In genomic region chr9:31971801-31972628, GRCm38 (mm10) we compare ENCODE assay signal across 9 mouse cellular contexts. TPM values are rescaled to one million over a fixed set of nuclear protein-coding genes. Genes with fewer than 3 reads are reported as not detected.
DNase-seq lines count a peak whose midpoint lies in the region; ATAC-seq lines count a peak whose summit lies in the region.
"Had no signal": no experiment of that assay in that cellular context is flagged by ENCODE, and none has a peak within 500 bp of the region (broad histone marks: within the 10 kb centered on the region; RNA-seq: fewer than 3 reads in every experiment).

No protein-coding gene starts in this region.

- no peak overlapping the region for H3K27ac ChIP-seq in embryonic facial prominence, embryonic 12.5 days
- peak overlapping the region; percentile 74 to 85 for H3K27ac ChIP-seq in heart, embryonic 14.5 days (replicated peaks in 1 of 2; ENCODE audit: control insufficient read depth in 1 of 2, insufficient read depth in 1 of 2, low read depth in 2 of 2, low read length in 2 of 2)
- H3K27ac ChIP-seq in kidney, embryonic 16.5 days (ENCODE audit: low read length): no peak overlapping the region
- no peak overlapping the region for H3K27ac ChIP-seq in limb, embryonic 12.5 days
- peak overlapping the region; percentile 36 for H3K27ac ChIP-seq in midbrain, embryonic 15.5 days
- no peak overlapping the region for H3K27ac ChIP-seq in stomach, embryonic 16.5 days (ENCODE audit: low read length)
- H3K27ac ChIP-seq: limb, embryonic 15.5 days had no signal

- H3K4me3 ChIP-seq in embryonic facial prominence, embryonic 12.5 days: no peak overlapping the region
- no peak overlapping the region for H3K4me3 ChIP-seq in heart, embryonic 14.5 days (ENCODE audit: control insufficient read depth in 1 of 2, insufficient read depth in 1 of 2, low read depth in 1 of 2, low read length in 2 of 2)
- no peak overlapping the region for H3K4me3 ChIP-seq in kidney, embryonic 16.5 days (ENCODE audit: low read length)
- H3K4me3 ChIP-seq in limb, embryonic 12.5 days (replicated peaks): no peak overlapping the region
- no peak overlapping the region for H3K4me3 ChIP-seq in midbrain, embryonic 15.5 days
- H3K4me3 ChIP-seq in stomach, embryonic 16.5 days (replicated peaks; ENCODE audit: low read length): no peak overlapping the region
- H3K4me3 ChIP-seq: limb, embryonic 15.5 days had no signal

- no peak for ATAC-seq in cerebellum, adult (ENCODE audit: insufficient number of reproducible peaks, low FRiP score, low TSS enrichment)
- peak; percentile 72 for ATAC-seq in embryonic facial prominence, embryonic 12.5 days (ENCODE audit: insufficient number of reproducible peaks, insufficient read depth, low FRiP score, low TSS enrichment)
- ATAC-seq in heart, embryonic 14.5 days (ENCODE audit: insufficient number of reproducible peaks, insufficient read depth, low FRiP score, low read depth): peak; percentile 93
- ATAC-seq in kidney, embryonic 16.5 days (ENCODE audit: low FRiP score, low TSS enrichment): peak; percentile 90
- peak; percentile 76 for ATAC-seq in limb, embryonic 12.5 days (ENCODE audit: insufficient number of reproducible peaks, insufficient read depth, low FRiP score, low TSS enrichment, low read depth)
- ATAC-seq in midbrain, embryonic 15.5 days (replicated peaks): peak; percentile 97
- ATAC-seq in stomach, embryonic 16.5 days (ENCODE audit: insufficient read depth, low FRiP score): peak; percentile 85

- H3K27me3 ChIP-seq in embryonic facial prominence, embryonic 12.5 days: no peaks in the 10 kb centered on the region
- H3K27me3 ChIP-seq in heart, embryonic 14.5 days (ENCODE audit: control insufficient read depth, insufficient read depth, low read length): no peaks in the 10 kb centered on the region
- no peaks in the 10 kb centered on the region for H3K27me3 ChIP-seq in kidney, embryonic 16.5 days (ENCODE audit: insufficient read depth, low read length)
- no peaks in the 10 kb centered on the region for H3K27me3 ChIP-seq in limb, embryonic 12.5 days
- no peaks in the 10 kb centered on the region for H3K27me3 ChIP-seq in midbrain, embryonic 15.5 days (replicated peaks)
- H3K27me3 ChIP-seq in stomach, embryonic 16.5 days (ENCODE audit: control insufficient read depth, insufficient read depth, low read length): no peaks in the 10 kb centered on the region
- H3K27me3 ChIP-seq: limb, embryonic 15.5 days had no signal

- peak; percentile 29 for DNase-seq in cerebellum, adult 11 months

- H3K4me1 ChIP-seq in embryonic facial prominence, embryonic 12.5 days: no peaks in the 10 kb centered on the region; the same call in 1 of the 2 replicates
- peaks cover 6 to 17% of the 10 kb centered on the region in 2 experiments for H3K4me1 ChIP-seq in heart, embryonic 14.5 days (ENCODE audit: control insufficient read depth in 2 of 2, insufficient read depth in 2 of 2, low read length in 2 of 2)
- H3K4me1 ChIP-seq in kidney, embryonic 16.5 days (ENCODE audit: insufficient read depth, low read length): peaks cover 15% of the 10 kb centered on the region
- peaks cover 11% of the 10 kb centered on the region for H3K4me1 ChIP-seq in limb, embryonic 12.5 days (replicated peaks)
- H3K4me1 ChIP-seq in midbrain, embryonic 15.5 days: peaks cover 12% of the 10 kb centered on the region
- peaks cover 3% of the 10 kb centered on the region; the same call in 1 of the 2 replicates for H3K4me1 ChIP-seq in stomach, embryonic 16.5 days (ENCODE audit: control insufficient read depth, insufficient read depth, low read length)

- WGBS in embryonic facial prominence, embryonic 12.5 days: 15% methylated on average over 7 of the region's 7 CpGs
- WGBS in heart, embryonic 14.5 days: 3% methylated on average over 7 of the region's 7 CpGs
- 16% methylated on average over 7 of the region's 7 CpGs for WGBS in kidney, embryonic 16.5 days
- WGBS in limb, embryonic 12.5 days: 9% methylated on average over 7 of the region's 7 CpGs
- 12% methylated on average over 7 of the region's 7 CpGs for WGBS in midbrain, embryonic 15.5 days
- WGBS in stomach, embryonic 16.5 days: 11% methylated on average over 7 of the region's 7 CpGs

- no peaks in the 10 kb centered on the region for H3K9me3 ChIP-seq in embryonic facial prominence, embryonic 12.5 days
- H3K9me3 ChIP-seq in heart, embryonic 14.5 days (ENCODE audit: control insufficient read depth, low read length): no peaks in the 10 kb centered on the region
- H3K9me3 ChIP-seq in kidney, embryonic 16.5 days (ENCODE audit: low read length): no peaks in the 10 kb centered on the region; the same call in 1 of the 2 replicates
- no peaks in the 10 kb centered on the region for H3K9me3 ChIP-seq in limb, embryonic 12.5 days
- H3K9me3 ChIP-seq in midbrain, embryonic 15.5 days: no peaks in the 10 kb centered on the region
- no peaks in the 10 kb centered on the region for H3K9me3 ChIP-seq in stomach, embryonic 16.5 days (replicated peaks; ENCODE audit: control insufficient read depth, low read length)
- H3K9me3 ChIP-seq: limb, embryonic 15.5 days had no signal

- no peak overlapping the region for H3K9ac ChIP-seq in embryonic facial prominence, embryonic 12.5 days
- no peak overlapping the region for H3K9ac ChIP-seq in heart, embryonic 14.5 days (ENCODE audit: low read length)
- H3K9ac ChIP-seq in kidney, embryonic 16.5 days (replicated peaks; ENCODE audit: low read length): no peak overlapping the region
- no peak overlapping the region for H3K9ac ChIP-seq in limb, embryonic 12.5 days (replicated peaks)
- no peak overlapping the region for H3K9ac ChIP-seq in midbrain, embryonic 15.5 days
- H3K9ac ChIP-seq in stomach, embryonic 16.5 days (ENCODE audit: low read length): no peak overlapping the region
- H3K9ac ChIP-seq: limb, embryonic 15.5 days had no signal

- H3K36me3 ChIP-seq in embryonic facial prominence, embryonic 12.5 days: no peaks in the 10 kb centered on the region
- H3K36me3 ChIP-seq in heart, embryonic 14.5 days (ENCODE audit: control insufficient read depth, insufficient read depth, low read length): no peaks in the 10 kb centered on the region
- H3K36me3 ChIP-seq in kidney, embryonic 16.5 days (ENCODE audit: insufficient read depth, low read length): no peaks in the 10 kb centered on the region
- H3K36me3 ChIP-seq in limb, embryonic 12.5 days: no peaks in the 10 kb centered on the region
- no peaks in the 10 kb centered on the region for H3K36me3 ChIP-seq in midbrain, embryonic 15.5 days (replicated peaks)
- no peaks in the 10 kb centered on the region for H3K36me3 ChIP-seq in stomach, embryonic 16.5 days (ENCODE audit: control insufficient read depth, insufficient read depth, low read length)
- H3K36me3 ChIP-seq: limb, embryonic 15.5 days had no signal

- no peak overlapping the region for H3K4me2 ChIP-seq in embryonic facial prominence, embryonic 12.5 days (replicated peaks)
- peak overlapping the region; percentile 50 for H3K4me2 ChIP-seq in heart, embryonic 14.5 days (ENCODE audit: low read length)
- peak overlapping the region; percentile 19; the same call in 1 of the 2 replicates for H3K4me2 ChIP-seq in kidney, embryonic 16.5 days (replicated peaks; ENCODE audit: low read depth, low read length)
- H3K4me2 ChIP-seq in limb, embryonic 12.5 days: no peak overlapping the region
- peak overlapping the region; percentile 23; the same call in 1 of the 2 replicates for H3K4me2 ChIP-seq in midbrain, embryonic 15.5 days
- H3K4me2 ChIP-seq in stomach, embryonic 16.5 days (ENCODE audit: low read depth, low read length): no peak overlapping the region
- H3K4me2 ChIP-seq: limb, embryonic 15.5 days had no signal

RNA-seq across cellular contexts. Expression of gene Barx2, which starts 58.8 kb away (rescaled TPM):
- polyA plus RNA-seq in embryonic facial prominence, embryonic 12.5 days (2016; fragmentation: Nextera tagmentation; extraction: Ambion mirVana): 1.1 and 1.8 TPM in 2 replicates
- not detected in 2 replicates for polyA plus RNA-seq in heart, embryonic 14.5 days (2014; fragmentation: Nextera tagmentation; extraction: Ambion mirVana)
- polyA plus RNA-seq in kidney, embryonic 16.5 days (2015; fragmentation: Nextera tagmentation; extraction: Ambion mirVana): not detected in 2 replicates
- polyA plus RNA-seq in limb, embryonic 12.5 days (2016; fragmentation: Nextera tagmentation; extraction: Ambion mirVana): 1.1 and 1.2 TPM in 2 replicates
- 0.17 TPM in 1 of 2 replicates, not detected in the other for polyA plus RNA-seq in midbrain, embryonic 15.5 days (2015; fragmentation: Nextera tagmentation; extraction: Ambion mirVana)
- 1.4 and 2.2 TPM in 2 replicates for polyA plus RNA-seq in stomach, embryonic 16.5 days (2015; fragmentation: Nextera tagmentation; extraction: Ambion mirVana)

Comparison
In these comparisons a context has a peak if more than half of its experiments do, and no peak if none do; other contexts are left out.
1. H3K27ac ChIP-seq: peak in heart, embryonic 14.5 days (2 of 2) and midbrain, embryonic 15.5 days (single experiment); none in embryonic facial prominence, embryonic 12.5 days (single experiment), kidney, embryonic 16.5 days (single experiment), limb, embryonic 12.5 days (single experiment) and stomach, embryonic 16.5 days (single experiment).
2. H3K4me2 ChIP-seq: peak in heart, embryonic 14.5 days (single experiment), kidney, embryonic 16.5 days (single experiment) and midbrain, embryonic 15.5 days (single experiment); none in embryonic facial prominence, embryonic 12.5 days (single experiment), limb, embryonic 12.5 days (single experiment) and stomach, embryonic 16.5 days (single experiment).